Mouse (Mus musculus) stomach, postnatal 0 days (tissue): ENCODE measurements around the gene Tmprss4.

Source experiments
- CTCF ChIP-seq: IDR thresholded peaks from 2 replicates; pipeline ENCODE4 v1.5.1; 2016; ENCODE audit warnings: antibody characterized with exemption, low read depth, mild to moderate bottlenecking, moderate library complexity
- EP300 ChIP-seq: optimal IDR thresholded peaks from 2 replicates; pipeline ENCODE3; 2016; ENCODE audit warnings: antibody characterized with exemption

GRCm38 (mm10) chr9:45185250-45185649 lies 18.6 kb downstream of the Tmprss4 start:
- TF ChIP-seq CTCF (no peak), EP300 (no peak)
